Mouse (Mus musculus) lung, adult 18-20 months (tissue): ENCODE results near the gene Armh3.

ENCODE experiments used
- DNase-seq, 2 experiments: peaks; one replicate each; pipeline ENCODE4 v3.0.0; 2022; ENCODE audit warnings: mixed read lengths in 2 of 2

Armh3 gene

GRCm38 (mm10) chr19:45902390-45903035 lies 95.8 kb downstream of the Armh3 start:
- no peak for DNase-seq

DNA sequence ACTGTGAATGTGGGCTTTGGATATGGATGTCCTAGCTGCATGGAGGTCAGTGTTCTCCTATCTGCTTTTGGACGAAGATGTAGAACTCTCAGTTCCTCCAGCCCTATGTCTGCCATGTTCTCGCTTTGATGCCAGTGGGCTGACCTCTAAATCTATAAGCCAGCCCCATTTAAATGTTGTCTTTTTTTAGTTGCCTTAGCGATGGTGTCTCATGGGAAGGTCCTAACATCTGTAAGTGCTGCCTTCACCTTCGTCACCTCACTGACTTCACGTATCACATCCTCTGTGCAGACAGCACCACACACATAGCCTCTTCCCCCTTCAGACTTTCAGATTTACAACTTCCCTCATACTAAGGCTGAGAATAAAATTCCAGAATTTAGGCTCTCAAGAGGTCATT lies 97.5 kb downstream of the Armh3 start:
- no peak for DNase-seq

GRCm38 (mm10) chr19:45895726-45896125 lies 102.6 kb downstream of the Armh3 start:
- DNase-seq = no peak

DNA sequence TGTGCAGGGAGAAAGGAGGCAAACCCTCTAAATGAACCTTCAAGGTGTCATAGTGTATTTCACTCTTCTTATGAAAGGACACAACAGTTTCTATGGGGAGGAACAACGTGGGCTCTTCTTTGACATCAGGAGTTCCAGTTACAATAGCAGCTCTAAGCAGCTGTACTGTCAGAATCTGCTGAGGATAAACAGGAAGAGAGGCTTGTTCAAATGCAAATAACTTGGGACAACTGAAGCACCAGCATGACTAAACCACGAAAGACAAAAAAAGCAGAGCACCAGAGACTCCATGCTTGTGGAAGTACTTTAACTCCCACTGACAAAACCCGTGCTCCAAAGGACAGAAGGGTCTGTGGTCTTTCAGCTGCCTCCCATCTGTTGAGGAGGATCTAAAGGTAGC lies 116.2 kb downstream of the Armh3 start:
- no peak for DNase-seq

DNA sequence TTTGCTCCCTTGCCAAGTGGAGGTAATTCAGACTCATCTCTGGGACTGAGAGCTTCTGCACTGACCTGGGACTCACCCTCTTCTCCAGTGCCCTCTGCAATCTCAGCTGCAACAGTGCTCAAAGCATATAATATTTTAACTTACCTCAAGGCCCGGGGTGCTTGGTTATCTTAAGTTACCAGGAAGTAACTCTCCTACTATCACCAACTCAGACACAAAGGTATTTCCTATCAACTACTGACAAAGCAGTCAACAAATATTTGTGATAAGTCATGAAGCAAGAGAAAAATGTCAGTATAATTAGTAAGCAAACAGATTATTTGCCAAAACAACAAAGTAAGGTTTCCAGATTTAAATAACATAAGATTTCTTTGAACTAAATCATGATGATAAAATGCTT lies 125.0 kb downstream of the Armh3 start:
- DNase-seq = no peak

GRCm38 (mm10) chr19:45855284-45855920 lies 142.9 kb downstream of the Armh3 start:
- no peak for DNase-seq

- no peak for DNase-seq
Measured at GRCm38 (mm10) chr19:45854521-45854920, 143.8 kb downstream of the Armh3 start.

DNA sequence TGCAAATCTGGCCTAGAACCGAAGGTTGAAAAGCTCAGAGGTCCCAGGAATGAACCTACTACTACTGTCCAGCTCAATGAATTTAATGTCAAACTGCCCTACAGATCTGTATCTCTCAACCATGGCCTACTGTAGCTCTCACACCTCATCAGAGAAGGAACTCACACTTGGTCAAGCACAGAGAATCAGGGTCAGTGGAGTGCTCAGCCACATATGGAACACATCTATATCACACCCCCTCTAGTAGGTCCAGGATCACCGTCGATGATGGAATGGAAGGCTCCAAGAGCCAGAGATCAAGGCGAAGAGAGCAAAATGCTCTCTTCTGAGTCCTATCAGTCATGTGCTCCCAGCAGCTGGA lies 150.6 kb downstream of the Armh3 start:
- no peak for DNase-seq

- no peak for DNase-seq
Measured at GRCm38 (mm10) chr19:45847016-45847732, 151.1 kb downstream of the Armh3 start.

GRCm38 (mm10) chr19:45844209-45844608 lies 154.1 kb downstream of the Armh3 start:
- no peak for DNase-seq

DNA sequence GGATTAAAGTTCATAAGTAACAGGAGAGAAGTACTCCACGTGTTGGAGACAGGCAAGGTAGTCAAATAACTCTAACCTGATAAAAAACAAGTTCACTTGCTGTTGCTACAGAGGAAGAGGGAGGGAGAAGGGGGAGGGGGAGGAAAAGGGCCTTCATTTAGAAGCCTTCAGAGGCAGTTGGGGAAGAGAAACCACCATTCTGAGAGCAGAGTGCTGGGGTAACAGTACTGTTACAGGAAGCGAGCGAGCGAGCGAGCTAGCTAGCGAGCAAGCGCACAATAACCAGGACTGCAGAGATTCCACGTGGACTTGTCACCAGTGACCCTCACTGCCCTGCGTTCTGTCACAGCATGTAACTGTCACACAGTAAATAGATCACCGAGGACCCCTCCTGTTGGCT lies 154.9 kb downstream of the Armh3 start:
- no peak for DNase-seq

DNA sequence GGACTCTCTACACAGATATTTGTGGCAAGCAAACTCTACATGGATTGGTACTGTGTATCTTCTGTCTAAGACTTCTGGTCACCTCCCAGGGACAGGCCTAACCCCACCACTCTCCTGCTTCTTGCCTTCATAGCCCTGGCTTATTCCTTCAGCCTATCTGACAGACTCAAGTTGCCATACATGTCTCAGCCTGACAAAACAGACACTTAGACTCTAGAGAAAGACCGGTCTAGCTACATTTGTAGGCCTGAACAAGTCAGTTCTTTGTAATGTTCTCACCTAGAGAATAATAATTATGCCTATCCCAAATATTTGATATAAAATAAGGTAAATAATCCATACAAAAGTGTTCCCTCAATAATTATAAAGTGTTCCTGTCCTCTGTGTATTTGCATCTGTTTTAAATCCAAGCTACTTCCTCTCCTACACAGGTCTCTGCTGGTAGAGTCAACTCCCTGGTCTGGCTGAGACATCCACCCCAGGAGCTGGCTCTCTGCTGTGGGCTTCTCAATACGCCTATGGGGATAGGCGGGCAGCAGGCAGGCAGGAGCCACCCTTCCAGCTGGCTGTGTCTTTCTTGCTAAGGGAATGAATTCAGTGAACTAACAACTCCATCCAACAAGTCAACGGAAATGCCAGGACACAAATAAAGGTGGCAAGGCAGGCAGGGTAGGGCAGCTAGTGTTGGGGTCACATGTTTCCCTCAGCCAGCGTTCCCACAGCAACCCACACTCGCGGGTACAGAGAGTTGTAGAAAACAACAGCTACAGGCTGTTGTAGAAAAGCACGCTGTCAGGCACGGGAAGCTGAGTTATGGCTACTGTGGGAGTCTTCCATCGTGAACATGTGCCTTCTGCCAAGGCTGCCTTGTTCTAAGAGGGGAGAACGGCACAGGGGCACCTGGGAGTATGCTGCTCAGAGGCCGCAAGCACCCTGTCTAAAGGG lies 161.0 kb downstream of the Armh3 start:
- DNase-seq = no peak

- DNase-seq = no peak
Measured at GRCm38 (mm10) chr19:45835490-45835889, 162.8 kb downstream of the Armh3 start.

- no peak for DNase-seq
Measured at GRCm38 (mm10) chr19:45833665-45834064, 164.6 kb downstream of the Armh3 start.

DNA sequence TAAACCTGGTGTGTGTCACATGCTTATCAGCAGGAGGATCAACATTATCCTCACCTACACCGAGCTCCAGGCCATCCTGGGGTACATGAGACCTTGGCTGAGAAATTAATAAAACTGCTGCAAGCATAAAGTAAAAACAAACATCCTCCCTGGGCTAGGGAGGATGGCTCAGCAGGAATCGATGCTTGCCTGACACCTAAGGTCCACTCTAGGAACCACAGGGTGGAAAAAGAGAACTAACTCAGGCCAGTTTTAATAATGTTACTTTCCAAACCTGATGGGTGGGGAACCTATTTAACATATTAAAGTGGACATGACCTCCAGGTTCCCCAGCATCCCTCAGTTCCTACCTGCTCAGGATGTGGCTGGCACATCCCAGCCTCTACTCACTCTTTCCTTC lies 167.6 kb downstream of the Armh3 start:
- DNase-seq = no peak

- DNase-seq = no peak
Measured at GRCm38 (mm10) chr19:45827736-45828135, 170.6 kb downstream of the Armh3 start.

GRCm38 (mm10) chr19:45827125-45827524 lies 171.2 kb downstream of the Armh3 start:
- DNase-seq = no peak

DNA sequence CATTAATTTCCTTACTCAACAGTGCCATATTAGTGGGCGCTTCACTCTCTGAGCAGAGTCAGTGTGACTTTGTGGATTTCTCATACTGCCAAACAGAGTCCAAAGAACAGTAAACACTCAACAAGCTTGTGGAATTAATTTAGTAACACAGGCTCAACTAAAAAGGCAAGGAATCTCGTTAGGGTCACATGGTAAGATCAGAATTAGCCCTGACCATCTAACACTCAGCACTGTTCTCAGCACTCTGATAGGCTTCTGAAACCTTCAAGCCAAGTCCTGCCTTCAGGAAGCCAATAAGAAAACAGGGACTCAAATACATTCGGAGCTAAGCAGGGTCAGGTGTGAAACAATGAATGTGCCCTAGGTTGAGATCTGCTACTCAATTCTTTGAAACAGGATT lies 172.1 kb downstream of the Armh3 start:
- no peak for DNase-seq

DNA sequence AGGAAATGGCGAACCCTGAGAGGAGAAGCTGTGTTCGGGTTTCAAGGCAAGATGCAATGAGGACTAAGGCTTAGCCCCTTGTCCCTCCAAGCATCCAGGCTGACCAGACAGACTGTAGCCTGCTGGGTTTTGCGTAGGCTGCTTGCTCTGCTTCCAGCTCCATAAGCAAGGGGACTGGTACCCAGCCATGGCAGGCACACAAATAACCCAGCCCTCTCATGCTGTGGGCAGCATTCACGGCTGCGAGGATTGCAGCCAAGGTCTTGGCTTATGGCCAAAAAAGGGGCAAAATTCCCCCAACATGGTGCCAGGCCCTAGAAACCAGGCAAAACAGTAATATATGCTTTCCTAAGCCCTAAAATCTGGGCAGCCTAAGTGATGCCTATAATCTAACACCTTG lies 176.5 kb downstream of the Armh3 start:
- DNase-seq = no peak

- peak; percentile 54 to 65 for DNase-seq
Measured at GRCm38 (mm10) chr19:45817816-45818490, 180.3 kb downstream of the Armh3 start.

DNA sequence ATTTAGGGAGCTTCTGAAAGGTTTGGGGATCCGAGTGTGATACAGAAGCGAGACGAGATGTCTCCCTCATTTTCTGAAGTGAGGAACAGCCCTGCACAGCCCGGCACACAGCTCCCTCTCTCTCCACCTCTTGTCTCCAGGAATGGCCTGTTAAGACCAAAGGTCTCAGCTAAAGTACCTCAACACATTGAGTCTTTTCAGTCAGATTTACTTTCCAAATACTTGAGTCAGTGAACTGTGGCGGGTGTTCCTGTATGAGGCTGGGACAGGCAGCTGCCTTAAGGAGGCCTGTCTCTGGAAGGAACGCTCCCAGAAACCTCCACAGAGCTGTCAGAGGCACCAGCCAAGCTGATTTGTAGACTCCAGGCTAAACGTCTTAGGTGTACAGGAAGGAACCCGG lies 181.6 kb downstream of the Armh3 start:
- no peak for DNase-seq

GRCm38 (mm10) chr19:45815831-45816405 lies 182.4 kb downstream of the Armh3 start, which contains the start of gene Kcnip2:
Kcnip2 (minus strand) TSS chr19:45816061.
- no peak for DNase-seq
